Mouse (Mus musculus) forebrain, embryonic 16.5 days (tissue): ENCODE results near the gene 4931406C07Rik. TPM values are rescaled to one million over a fixed set of nuclear protein-coding genes. Genes with fewer than 3 reads are reported as not detected.

Experiments
- ATAC-seq: fragments of 200-750 bp; cut with Nextera tagmentation; 2 replicates; pipeline ENCODE4 v1.8.0; 2017; ENCODE audit warnings: mild to moderate bottlenecking, moderate library complexity
- H3K27ac ChIP-seq: fragments of 300-500 bp; sonication (generic); 2 replicates; pipeline ENCODE4 v1.5.1; 2014; ENCODE audit warnings: low read length, control low read depth
- H3K27me3 ChIP-seq: fragments of 300-500 bp; sonication (generic); replicated peaks from 2 replicates; pipeline ENCODE4 v1.6.1; 2014; ENCODE audit warnings: low read length; ENCODE audit not compliant: control insufficient read depth, insufficient read depth
- H3K36me3 ChIP-seq: fragments of 300-500 bp; sonication (generic); 2 replicates; pipeline ENCODE4 v1.6.1; 2014; ENCODE audit not compliant: control insufficient read depth, insufficient read depth
- H3K4me1 ChIP-seq: fragments of 300-500 bp; sonication (generic); replicated peaks from 2 replicates; pipeline ENCODE4 v1.6.1; 2014; ENCODE audit warnings: low read length; ENCODE audit not compliant: control insufficient read depth, insufficient read depth
- H3K4me2 ChIP-seq: fragments of 300-500 bp; sonication (generic); 2 replicates; pipeline ENCODE4 v1.6.1; 2014; ENCODE audit warnings: mild to moderate bottlenecking, low read length, control low read depth
- H3K4me3 ChIP-seq: fragments of 300-500 bp; sonication (generic); replicated peaks from 2 replicates; pipeline ENCODE4 v1.5.1; 2014; ENCODE audit warnings: mild to moderate bottlenecking, low read length, control low read depth
- H3K9ac ChIP-seq: fragments of 300-500 bp; sonication (generic); replicated peaks from 2 replicates; pipeline ENCODE4 v1.6.1; 2014; ENCODE audit warnings: low read depth, low read length, control low read depth
- H3K9me3 ChIP-seq: fragments of 300-500 bp; sonication (generic); 2 replicates; pipeline ENCODE4 v1.6.1; 2016; ENCODE audit warnings: low read length; ENCODE audit not compliant: control insufficient read depth
- WGBS: fragments of 180-500 bp; shearing (Covaris S2); extraction: QIAGEN DNeasy Blood & Tissue Kit; methylation state at CpG from one replicate; pipeline ENCODE4 v1.1.7; 2014; 5-methylcytosine and 5-hydroxymethylcytosine counted together
- polyA plus RNA-seq: library from polyadenylated mRNA; unstranded; fragments of >200 nt; fragmentation: Nextera tagmentation; extraction: Ambion mirVana; gene quantifications from 2 replicates; pipeline ENCODE4 v1.2.1, GENCODE M21; 2015

Gene 4931406C07Rik
- polyA plus RNA-seq, 1 experiment from 2014 or later: 13.6 TPM

DNA sequence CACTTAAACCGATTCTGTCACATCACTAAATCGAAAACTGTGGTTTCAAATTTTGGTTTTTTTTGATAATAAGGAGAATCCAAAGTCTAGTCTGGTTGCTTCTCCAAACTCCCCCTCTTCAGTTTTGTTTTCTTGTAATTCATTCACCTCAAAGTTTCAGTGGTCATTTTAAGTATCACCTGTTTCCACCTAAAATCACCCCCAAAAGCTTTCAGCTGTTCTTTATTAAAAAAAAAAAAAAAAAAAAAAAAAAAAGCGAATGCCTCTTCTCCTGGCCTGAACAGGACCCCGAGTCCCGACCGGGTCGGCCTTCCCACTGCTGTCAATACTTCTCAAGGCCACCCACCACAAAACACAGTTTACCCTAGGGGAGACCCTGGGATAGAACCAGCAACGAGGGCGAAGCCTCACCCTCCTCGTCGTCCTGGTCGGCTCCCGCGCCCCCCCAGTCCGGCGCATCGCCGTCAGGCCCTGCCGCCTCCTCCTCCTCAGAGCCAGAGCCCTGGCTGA is 27.1 kb downstream of the 4931406C07Rik start:
- Histone ChIP-seq H3K4me3 (peak overlapping the region; percentile 63), H3K36me3 (peaks cover 11% of the 10 kb centered on the region), H3K27ac (peak overlapping the region; percentile 86), H3K4me1 (peaks cover 20% of the 10 kb centered on the region), H3K9ac (peak overlapping the region; percentile 77), H3K4me2 (peak overlapping the region; percentile 83), H3K27me3 (no peaks in the 10 kb centered on the region), H3K9me3 (no peaks in the 10 kb centered on the region)
- ATAC-seq: no peak; the same call in 1 of the 2 replicates
- 9% methylated on average over 19 of the region's 19 CpGs for WGBS

DNA sequence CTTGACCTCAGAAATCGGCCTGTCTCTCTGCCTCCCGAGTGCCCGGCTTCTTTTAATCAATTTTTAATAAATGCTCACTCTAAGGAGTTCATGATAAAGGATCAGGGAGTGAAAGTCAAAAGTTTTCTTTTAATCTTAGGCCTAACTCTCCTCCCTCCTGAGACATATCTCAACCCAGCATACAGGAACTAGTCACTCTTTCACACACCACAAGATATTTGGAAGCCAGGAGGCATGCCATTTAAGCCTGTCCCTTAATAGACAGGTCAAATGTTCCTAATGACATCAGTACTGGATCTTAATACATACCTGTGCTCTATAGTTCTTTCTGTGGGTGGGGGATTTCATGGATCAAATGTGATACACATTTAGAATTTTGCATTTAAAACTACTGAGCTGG is 27.9 kb downstream of the 4931406C07Rik start:
- no peak for ATAC-seq
- Histone ChIP-seq H3K27ac (no peak overlapping the region), H3K4me2 (no peak overlapping the region), H3K27me3 (no peaks in the 10 kb centered on the region), H3K9ac (no peak overlapping the region), H3K4me3 (no peak overlapping the region), H3K9me3 (no peaks in the 10 kb centered on the region), H3K4me1 (peaks cover 20% of the 10 kb centered on the region), H3K36me3 (peaks cover 17% of the 10 kb centered on the region)
- 97% methylated on average over 3 of the region's 3 CpGs for WGBS

DNA sequence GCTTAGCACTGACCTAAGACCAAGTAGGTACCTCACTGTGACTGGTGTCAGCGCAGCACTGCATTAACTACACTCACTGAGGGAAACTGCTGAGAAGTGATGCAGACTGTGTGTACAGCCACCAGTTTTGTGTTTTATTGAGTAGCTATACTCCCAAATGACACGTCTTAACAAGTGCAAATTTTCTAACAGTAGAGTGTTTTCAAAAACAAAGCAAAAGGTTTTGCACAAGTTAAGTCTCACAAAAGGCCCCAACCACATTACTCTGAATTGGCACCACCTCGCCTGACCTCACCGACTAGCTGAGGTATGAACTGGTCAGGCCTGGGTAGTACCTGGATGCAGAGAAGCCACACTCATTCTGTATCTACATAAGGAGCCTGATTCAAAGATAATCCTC is 29.4 kb downstream of the 4931406C07Rik start:
- Histone ChIP-seq H3K4me2 (no peak overlapping the region), H3K4me1 (peaks cover 20% of the 10 kb centered on the region), H3K36me3 (peaks cover 28% of the 10 kb centered on the region), H3K27ac (no peak overlapping the region), H3K4me3 (no peak overlapping the region), H3K9ac (no peak overlapping the region), H3K27me3 (no peaks in the 10 kb centered on the region), H3K9me3 (no peaks in the 10 kb centered on the region)
- ATAC-seq: no peak
- 92% methylated on average over 4 of the region's 4 CpGs for WGBS

DNA sequence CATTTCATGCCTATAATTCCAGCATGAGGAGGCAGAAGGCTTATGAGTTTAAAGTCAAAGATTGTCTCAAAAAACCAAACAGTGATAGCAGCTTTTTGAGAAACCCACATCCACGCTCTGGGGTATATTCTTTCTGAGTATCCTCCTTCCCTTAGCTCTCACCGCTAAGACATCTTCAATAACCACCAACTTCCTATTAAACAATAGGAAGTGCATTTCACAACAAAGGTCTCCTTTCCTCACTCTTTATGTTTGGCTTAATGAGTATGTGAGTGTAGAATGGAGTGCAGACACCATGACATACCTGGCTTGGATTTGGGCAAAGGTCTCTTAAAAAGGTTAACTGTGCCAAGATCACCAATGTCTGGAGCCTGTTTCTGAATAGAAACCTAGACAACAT is 32.3 kb downstream of the 4931406C07Rik start:
- Histone ChIP-seq H3K9ac (no peak overlapping the region), H3K27ac (no peak overlapping the region), H3K4me3 (no peak overlapping the region), H3K36me3 (peaks cover 43% of the 10 kb centered on the region), H3K4me1 (peaks cover 10% of the 10 kb centered on the region), H3K4me2 (no peak overlapping the region), H3K9me3 (no peaks in the 10 kb centered on the region), H3K27me3 (no peaks in the 10 kb centered on the region)
- 96% methylated on average over 2 of the region's 2 CpGs for WGBS
- ATAC-seq: no peak

DNA sequence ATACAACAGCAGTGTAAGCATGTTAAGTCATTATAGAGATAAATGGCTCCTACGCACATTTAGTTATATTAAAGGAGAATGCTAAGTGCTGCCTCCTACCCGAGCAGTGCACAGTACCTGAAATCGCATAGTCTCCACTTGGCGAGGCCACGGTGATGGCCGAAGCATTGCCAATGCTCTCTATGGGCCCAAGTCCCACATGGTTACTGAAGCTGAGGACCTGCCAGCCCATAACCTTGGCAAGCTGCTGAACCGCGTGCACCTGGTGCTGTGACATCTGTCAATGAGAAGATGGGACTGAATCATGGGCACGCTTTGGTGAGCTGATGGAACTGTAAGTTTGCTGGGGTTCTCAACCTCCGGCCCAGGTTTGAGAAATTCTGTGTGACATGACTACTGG is 42.8 kb downstream of the 4931406C07Rik start:
- no peak overlapping the region for H3K9ac ChIP-seq
- no peaks in the 10 kb centered on the region for H3K9me3 ChIP-seq
- no peaks in the 10 kb centered on the region for H3K4me1 ChIP-seq
- whole genome bisulfite sequencing: 96% methylated on average over 10 of the region's 10 CpGs
- H3K27me3 ChIP-seq: no peaks in the 10 kb centered on the region
- ATAC-seq: no peak
- no peak overlapping the region for H3K4me3 ChIP-seq
- H3K4me2 ChIP-seq: no peak overlapping the region
- peaks cover 61% of the 10 kb centered on the region for H3K36me3 ChIP-seq
- no peak overlapping the region for H3K27ac ChIP-seq

DNA sequence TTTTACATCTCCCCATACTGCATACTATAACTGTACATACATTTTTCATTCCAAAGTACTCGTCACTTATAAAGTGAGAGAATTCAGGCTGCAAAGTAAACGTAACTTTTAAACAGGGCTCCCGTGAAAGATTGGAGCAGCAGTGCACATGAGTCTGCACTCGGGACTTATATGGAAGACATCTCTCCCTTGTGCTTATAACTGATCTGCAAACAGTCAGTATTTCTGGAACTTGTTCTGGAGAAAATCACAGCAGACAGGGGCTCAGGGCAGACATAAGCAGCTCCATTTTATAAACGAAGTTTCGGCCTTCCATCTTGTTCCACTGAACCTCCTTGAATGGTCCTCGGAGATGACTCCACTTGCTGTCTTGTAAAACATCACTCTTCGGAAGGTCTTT is 44.3 kb downstream of the 4931406C07Rik start:
- Histone ChIP-seq H3K27ac (no peak overlapping the region), H3K9ac (no peak overlapping the region), H3K4me2 (no peak overlapping the region), H3K36me3 (peaks cover 47% of the 10 kb centered on the region), H3K4me3 (no peak overlapping the region), H3K27me3 (no peaks in the 10 kb centered on the region), H3K9me3 (no peaks in the 10 kb centered on the region), H3K4me1 (no peaks in the 10 kb centered on the region)
- WGBS: 93% methylated on average over 8 of the region's 8 CpGs
- ATAC-seq: no peak

DNA sequence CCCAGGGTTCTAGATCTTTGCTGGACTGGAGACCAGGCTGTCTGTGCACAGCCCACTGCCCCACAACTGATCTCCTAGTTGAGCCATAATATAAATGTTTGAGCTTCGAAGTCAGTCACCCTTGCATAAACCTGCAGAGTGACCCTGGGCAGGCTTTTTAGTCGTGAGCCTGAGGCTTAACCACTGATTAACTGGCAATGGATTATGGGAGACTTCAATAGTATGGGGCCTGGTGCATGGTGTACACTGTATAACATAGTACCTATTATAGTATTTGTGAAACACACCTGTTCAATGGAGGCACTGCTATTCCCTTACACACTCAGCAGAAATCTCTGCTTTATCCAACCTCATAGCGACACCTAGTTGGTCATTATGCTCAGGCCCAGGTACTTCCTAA is 50.0 kb downstream of the 4931406C07Rik start:
- Histone ChIP-seq H3K9me3 (no peaks in the 10 kb centered on the region), H3K27ac (no peak overlapping the region), H3K27me3 (no peaks in the 10 kb centered on the region), H3K4me3 (no peak overlapping the region), H3K4me2 (no peak overlapping the region), H3K4me1 (no peaks in the 10 kb centered on the region), H3K9ac (no peak overlapping the region), H3K36me3 (peaks cover 8% of the 10 kb centered on the region)
- ATAC-seq: no peak
- 81% methylated on average over 3 of the region's 3 CpGs for WGBS

DNA sequence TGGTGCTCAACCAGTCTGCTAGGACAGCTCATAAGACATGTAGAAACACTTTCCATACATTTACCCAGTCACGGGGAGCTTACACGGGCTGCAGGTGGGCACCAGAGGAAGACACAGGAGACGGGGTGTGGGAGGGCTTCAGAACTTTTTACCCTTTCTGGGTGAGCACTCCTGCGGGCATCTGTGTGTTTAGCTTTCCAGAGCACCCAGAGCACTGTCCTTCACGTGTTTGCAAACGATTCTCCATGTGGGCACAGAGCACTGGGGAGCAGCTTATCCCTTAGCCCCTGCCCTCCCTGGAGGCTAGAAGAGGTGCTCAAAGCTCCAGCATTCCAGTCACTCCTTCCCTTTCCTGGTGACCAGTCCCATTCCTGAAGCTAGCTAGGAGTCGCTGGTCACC is 51.7 kb downstream of the 4931406C07Rik start:
- no peak overlapping the region for H3K4me3 ChIP-seq
- H3K27me3 ChIP-seq: no peaks in the 10 kb centered on the region
- 87% methylated on average over 7 of the region's 7 CpGs for WGBS
- H3K9me3 ChIP-seq: no peaks in the 10 kb centered on the region
- no peak for ATAC-seq
- H3K9ac ChIP-seq: no peak overlapping the region
- H3K4me2 ChIP-seq: no peak overlapping the region
- no peak overlapping the region for H3K27ac ChIP-seq
- H3K4me1 ChIP-seq: no peaks in the 10 kb centered on the region
- no peaks in the 10 kb centered on the region for H3K36me3 ChIP-seq

DNA sequence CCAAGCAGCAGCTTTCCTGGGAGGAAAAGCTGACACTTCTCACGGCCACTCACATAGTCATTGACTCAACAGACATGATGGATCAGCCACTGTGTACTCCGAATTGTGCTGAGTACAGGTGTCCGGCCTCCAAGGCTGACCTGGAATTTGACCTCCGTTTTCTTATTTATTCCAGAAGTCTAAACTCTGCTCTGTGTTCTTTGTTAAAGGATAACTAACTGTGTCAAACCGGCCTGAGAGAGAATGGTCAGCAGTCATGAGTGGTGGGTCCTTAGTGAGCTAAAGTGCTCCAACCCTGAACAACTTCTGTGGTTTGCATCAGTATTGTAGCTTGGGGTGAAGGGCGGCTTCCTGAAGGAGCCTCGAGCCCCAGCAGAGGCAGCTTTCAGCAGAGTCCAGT is 54.1 kb downstream of the 4931406C07Rik start:
- H3K4me1 ChIP-seq: no peaks in the 10 kb centered on the region
- H3K9ac ChIP-seq: no peak overlapping the region
- no peak overlapping the region for H3K4me2 ChIP-seq
- H3K36me3 ChIP-seq: no peaks in the 10 kb centered on the region
- ATAC-seq: no peak
- no peak overlapping the region for H3K27ac ChIP-seq
- 83% methylated on average over 7 of the region's 7 CpGs for WGBS
- H3K27me3 ChIP-seq: no peaks in the 10 kb centered on the region
- no peak overlapping the region for H3K4me3 ChIP-seq
- H3K9me3 ChIP-seq: no peaks in the 10 kb centered on the region

DNA sequence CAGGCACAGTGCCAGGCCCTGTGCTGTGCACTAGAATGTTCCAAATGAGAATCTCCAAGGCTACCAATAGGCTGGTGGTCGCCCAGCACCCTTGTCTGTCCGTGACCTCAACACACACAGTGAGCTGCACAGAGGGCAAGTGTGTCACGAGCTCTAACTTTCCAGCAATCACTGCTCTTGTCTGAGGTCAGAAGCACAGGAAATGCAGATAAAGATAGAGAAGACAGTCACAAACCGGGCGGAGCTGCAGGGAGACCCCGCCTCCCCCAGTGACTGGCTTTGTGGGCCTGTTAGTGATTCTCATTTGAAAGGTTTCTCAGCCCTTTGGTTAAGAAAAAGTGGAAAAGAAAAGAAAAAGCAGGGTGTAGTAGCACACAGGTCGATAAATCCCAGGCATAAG is 55.9 kb downstream of the 4931406C07Rik start:
- no peak overlapping the region for H3K9ac ChIP-seq
- WGBS: 78% methylated on average over 7 of the region's 7 CpGs
- no peak overlapping the region for H3K27ac ChIP-seq
- no peaks in the 10 kb centered on the region for H3K36me3 ChIP-seq
- H3K9me3 ChIP-seq: no peaks in the 10 kb centered on the region
- no peak for ATAC-seq
- H3K4me3 ChIP-seq: no peak overlapping the region
- no peak overlapping the region for H3K4me2 ChIP-seq
- no peaks in the 10 kb centered on the region for H3K27me3 ChIP-seq
- H3K4me1 ChIP-seq: no peaks in the 10 kb centered on the region
